Mouse (Mus musculus): ENCODE results near the gene Kif1bp.

Gene Kif1bp

GRCm38 (mm10) chr10:62555705-62556557 lies 22.3 kb downstream of the Kif1bp start:
- DNase-seq (ENCODE audit: low read depth), result no peak

DNA sequence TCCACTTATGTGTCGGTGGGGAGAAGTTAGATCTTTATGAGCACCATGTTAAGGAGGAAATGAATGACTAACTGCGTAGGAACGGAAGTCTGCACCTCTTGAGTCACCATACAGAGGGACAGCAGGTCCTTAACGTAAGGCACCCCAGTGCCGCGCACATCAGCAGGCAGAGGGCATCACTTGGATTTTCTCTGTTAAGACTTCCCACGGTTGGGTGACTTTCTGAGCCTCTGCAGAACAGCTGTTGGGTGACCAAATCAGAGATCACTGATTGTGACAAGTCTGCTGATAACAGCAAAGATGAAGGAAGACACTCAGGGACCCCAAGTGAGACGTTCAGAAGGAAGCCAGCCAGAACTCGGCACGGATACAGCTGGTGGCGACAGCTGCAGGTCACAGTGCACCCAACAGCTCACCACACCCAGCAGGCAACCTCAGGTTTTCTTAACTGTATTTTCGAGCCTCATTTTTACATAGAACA lies 24.6 kb downstream of the Kif1bp start:
- DNase-seq (ENCODE audit: low read depth), result peak; percentile 55

- no peak for DNase-seq (ENCODE audit: low read depth)
Observed at GRCm38 (mm10) chr10:62550787-62551300, 27.4 kb downstream of the Kif1bp start.

DNA sequence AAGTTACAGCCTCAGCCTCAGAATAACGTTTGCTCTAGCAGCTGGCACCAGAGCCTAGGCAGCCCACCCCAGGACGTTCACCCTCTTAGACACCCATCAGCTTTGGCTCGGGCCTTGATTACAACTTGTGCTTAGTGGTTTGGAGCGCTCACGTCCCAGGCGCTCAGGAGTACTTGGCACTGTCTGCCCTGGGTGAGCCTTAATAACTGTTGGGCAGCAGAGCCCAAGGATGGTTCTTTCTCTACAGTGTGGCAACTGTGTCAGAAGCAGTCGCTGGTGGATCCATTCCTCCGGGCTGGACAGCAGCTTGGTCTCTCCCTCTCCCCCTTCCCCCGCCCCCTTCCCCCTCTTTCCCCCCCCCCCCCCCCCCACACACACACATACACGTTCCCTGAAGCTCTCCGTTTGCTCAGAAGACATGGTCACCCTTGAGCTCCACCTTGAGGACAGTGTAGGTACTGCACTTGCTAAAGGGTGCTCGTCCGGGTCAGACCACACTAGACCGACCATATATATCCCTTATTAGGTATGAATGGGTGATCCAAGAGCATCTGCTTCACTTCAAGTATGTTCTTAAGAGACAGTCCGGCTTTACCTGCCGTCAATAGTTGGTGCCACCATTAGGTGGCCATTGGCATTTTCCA lies 28.6 kb downstream of the Kif1bp start:
- DNase-seq (ENCODE audit: low read depth), result peak; percentile 87

GRCm38 (mm10) chr10:62546441-62546840 lies 31.8 kb downstream of the Kif1bp start:
- DNase-seq (ENCODE audit: low read depth), result no peak

- no peak for DNase-seq (ENCODE audit: low read depth)
Observed at GRCm38 (mm10) chr10:62545759-62546158, 32.5 kb downstream of the Kif1bp start.

GRCm38 (mm10) chr10:62544316-62544715 lies 33.9 kb downstream of the Kif1bp start:
- DNase-seq (ENCODE audit: low read depth), result no peak

DNA sequence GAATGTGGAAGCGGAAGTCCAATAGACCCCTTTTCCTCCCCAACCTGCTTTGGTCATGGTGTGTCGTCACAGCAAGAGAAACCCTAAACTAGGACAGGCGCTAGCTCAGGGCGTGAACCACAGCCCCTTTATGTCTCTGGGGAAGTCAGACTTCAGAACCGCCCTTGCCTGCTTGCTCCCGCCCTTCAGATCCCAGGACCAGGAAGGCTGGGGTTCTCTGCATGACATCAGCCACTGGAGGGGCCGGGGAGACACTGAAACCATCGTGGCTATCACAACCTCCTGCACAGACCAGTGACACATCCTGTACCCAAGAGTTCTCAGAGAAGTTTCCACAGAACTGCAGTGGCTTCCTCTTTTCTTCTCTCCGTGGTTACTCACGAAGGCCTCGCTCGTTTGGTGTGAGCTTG lies 34.9 kb downstream of the Kif1bp start:
- peak; percentile 81 for DNase-seq (ENCODE audit: low read depth)

DNA sequence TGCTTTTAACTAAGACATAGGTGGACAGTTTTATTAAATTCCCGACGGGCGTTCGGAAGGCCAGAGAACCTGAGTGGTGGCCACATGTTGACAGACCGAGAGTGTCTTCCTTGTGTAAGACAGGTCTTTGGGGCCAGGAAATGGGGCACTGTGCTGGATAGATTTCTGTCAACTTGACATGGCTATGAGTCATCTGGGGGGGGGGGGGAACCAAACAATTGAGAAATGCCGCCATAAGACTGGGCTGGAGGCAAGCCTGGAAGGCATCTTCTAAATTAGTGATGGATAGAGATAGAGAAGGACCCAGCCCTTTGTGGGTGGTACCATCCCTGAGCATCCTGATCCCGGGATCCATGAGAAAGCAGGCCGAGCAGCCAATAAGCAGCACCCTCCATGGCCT lies 35.3 kb downstream of the Kif1bp start:
- peak; percentile 59 for DNase-seq (ENCODE audit: low read depth)

- DNase-seq (ENCODE audit: low read depth), result no peak
Observed at GRCm38 (mm10) chr10:62542507-62542906, 35.8 kb downstream of the Kif1bp start.

DNA sequence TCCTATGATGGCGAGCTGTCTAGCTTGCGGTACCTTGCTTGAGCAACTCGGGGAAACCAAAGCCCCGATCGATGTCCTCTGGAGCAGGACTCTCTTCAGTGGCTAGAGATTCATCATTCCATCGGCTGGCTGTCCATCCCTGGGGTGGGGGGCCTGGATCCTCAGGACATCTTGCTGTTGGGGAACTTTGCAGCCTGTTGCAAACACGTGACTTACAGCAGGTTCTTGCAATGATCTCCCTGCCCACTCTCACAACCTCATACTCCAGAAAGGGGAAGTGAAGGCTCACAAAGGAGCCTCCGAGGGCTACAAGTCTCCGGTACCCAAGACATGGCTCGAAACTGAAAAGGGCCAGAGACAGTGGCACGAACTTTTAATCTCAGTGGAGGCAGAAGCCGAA lies 36.8 kb downstream of the Kif1bp start:
- DNase-seq (ENCODE audit: low read depth), result no peak

DNA sequence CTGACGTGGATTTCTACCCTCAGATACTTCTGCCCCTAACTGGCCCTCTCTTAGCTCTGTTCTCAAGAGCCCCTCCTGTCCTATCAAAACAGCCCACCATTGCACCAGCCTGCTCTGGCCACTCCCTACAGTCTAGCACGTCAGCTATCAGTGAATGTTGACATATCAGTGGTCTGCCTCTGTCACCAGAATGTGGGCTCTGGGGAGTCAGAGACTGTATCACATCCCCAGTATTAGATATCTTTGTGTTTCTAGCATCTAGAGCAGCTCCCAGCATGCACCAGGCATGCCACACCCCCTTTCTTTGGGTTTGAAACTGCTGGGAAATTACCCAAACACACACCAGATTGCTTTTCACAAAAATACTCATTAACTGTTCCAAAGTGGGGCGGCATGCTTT lies 37.5 kb downstream of the Kif1bp start:
- DNase-seq (ENCODE audit: low read depth), result no peak

- DNase-seq (ENCODE audit: low read depth), result no peak
Observed at GRCm38 (mm10) chr10:62534509-62534908, 43.7 kb downstream of the Kif1bp start.

DNA sequence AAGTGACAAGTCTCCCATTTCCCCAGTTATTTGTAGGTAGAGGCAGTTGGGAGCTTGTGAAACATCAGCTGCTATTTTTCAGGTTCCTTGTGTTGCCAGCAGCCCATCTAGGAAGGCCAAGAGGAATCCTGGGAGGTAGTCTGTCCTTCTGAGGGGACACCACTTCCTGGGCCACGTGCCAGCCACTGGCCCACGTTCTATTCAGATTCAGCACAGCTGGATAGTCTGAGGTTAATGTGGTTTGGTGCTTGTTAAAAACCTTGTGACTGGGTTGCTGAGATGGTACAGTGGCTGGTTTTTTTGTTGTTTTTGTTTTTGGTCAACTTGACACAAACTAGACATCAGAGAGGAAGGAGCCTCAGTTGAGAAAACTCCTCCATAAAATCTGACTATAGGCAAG lies 45.4 kb downstream of the Kif1bp start:
- no peak for DNase-seq (ENCODE audit: low read depth)

- DNase-seq (ENCODE audit: low read depth), result no peak
Observed at GRCm38 (mm10) chr10:62530183-62530582, 48.1 kb downstream of the Kif1bp start.

DNA sequence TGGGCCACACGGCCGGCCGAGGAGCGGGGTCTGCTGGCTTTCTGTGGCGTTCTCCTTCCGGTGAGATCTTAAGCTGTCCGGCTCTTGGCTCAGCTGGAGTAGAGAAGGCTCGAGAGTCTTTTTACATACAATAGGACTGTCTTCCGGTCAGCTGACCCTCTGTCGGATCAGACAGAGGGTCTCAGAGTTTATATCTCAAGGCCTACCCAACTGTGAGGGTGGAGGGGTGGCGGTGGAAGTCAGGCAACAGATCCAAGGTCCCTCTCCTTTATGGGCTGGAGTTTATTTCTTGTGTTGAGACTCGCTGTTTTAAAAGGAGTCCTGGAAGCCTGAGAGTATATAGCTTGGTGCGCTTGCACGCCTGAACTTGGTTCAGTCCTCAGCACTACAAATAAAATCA lies 50.9 kb downstream of the Kif1bp start, which contains the start of gene Srgn:
Gene Srgn (minus strand): TSS at position 101 of the 400 bp plus-strand sequence.
- DNase-seq (ENCODE audit: low read depth), result no peak

DNA sequence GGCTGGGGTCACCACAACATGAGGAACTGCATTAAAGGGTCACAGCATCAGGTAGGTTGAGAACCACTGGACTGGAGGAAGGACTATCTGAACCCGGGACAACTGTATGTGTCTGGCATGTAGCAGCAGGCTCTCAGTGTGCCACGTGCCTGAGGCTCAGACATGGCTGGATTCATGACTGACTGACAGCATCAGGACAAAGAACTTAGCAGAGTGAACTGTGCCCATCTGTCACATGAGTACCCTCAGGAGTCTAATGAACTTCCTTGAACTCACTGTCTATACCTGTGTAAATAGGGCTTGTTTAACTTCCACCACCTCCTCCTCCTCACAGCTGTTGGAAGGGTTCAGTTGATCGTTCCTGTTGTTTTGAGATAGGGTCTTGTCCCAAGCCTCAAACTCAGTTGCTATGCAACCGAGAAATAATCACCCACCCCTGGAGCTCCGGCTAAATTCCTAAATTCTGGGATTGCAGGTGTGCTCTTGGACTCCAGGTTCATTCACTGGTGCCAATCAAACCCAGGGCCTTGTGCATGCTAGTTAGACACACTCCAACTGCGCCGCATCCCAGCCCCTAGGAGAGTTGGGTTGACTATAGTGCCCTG lies 55.8 kb downstream of the Kif1bp start:
- no peak for DNase-seq (ENCODE audit: low read depth)

- no peak for DNase-seq (ENCODE audit: low read depth)
Observed at GRCm38 (mm10) chr10:62521763-62522162, 56.5 kb downstream of the Kif1bp start.

DNA sequence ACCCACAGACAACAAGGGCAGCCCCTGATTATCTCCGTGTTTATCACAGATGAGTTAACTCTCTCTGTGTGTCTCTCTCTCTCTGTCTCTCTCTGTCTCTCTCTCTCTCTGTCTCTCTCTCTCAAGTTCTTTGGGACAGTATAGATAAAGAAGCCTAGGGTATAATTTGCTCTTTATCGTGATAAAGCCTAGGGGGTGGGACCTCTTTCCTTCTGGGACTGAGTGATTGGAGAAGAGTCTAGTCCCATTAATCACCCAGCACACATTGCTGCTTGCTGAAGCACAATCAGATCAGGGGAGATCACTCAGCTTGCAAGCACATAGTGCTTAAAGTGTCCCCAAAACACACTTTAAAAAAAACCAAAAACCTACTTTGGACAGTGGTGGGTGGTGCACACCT lies 57.3 kb downstream of the Kif1bp start:
- DNase-seq (ENCODE audit: low read depth), result no peak

DNA sequence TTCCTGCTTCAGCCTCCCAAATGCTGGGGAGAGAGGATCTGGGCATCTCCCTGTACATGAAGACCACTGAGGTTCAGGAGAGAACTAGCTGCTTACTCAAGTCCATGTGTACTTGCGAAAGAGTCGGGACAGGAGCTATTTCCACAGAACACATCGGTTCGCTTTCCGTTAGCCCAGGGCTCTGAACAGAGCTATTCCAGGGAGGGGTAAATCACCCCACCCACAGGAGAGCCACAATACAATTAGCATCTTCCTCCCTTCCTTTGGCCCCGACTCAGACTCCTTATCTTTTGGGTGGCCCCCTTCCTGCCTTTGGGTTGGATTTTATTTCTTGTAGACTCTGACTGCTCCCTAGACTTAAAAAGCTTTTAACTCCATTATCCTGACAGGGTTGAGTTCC lies 60.7 kb downstream of the Kif1bp start:
- DNase-seq (ENCODE audit: low read depth), result no peak

GRCm38 (mm10) chr10:62512855-62513254 lies 65.4 kb downstream of the Kif1bp start:
- DNase-seq (ENCODE audit: low read depth), result no peak

GRCm38 (mm10) chr10:62511528-62511927 lies 66.7 kb downstream of the Kif1bp start:
- no peak for DNase-seq (ENCODE audit: low read depth)
